Mouse (Mus musculus) gastrocnemius, postnatal 4 days (tissue): Measurements from ENCODE around the gene Krt75. TPM values are rescaled to one million over a fixed set of nuclear protein-coding genes. Genes with fewer than 3 reads are reported as not detected.

Experiments used
- DNase-seq, 2 experiments: peaks; one replicate each; pipeline ENCODE4 v3.0.0; 2021 to 2022; ENCODE audit warnings: low spot score in 2 of 2, mixed read lengths in 2 of 2
- long read RNA-seq, 2 experiments: library from polyadenylated mRNA; stranded (forward); transcript quantifications; one replicate each; pipeline ENCODE4 v2.0.0; 2021
- total RNA-seq, 2 experiments: library from RNA; stranded (reverse); gene quantifications; 2 replicates each; pipeline ENCODE4 v1.2.3; 2021

Gene Krt75
- under 1 TPM in 1 of 2 experiments, not detected in 1; 0.08 TPM for total RNA-seq
- long read RNA-seq, experiment 1, partial matches to known transcripts, result 0 of 3 reads
- long read RNA-seq, experiment 1, other reads (novel, unspliced or antisense), result 0 of 3 reads
- long read RNA-seq, experiment 2, result 0 reads

- no peak for DNase-seq
Observed at GRCm38 (mm10) chr15:101573796-101574345, at the start of gene Krt75. TSS of gene Krt75 (minus strand) at chr15:101573904.

- DNase-seq, result no peak
Observed at GRCm38 (mm10) chr15:101599123-101599522, 25.4 kb upstream of the Krt75 start.

GRCm38 (mm10) chr15:101588216-101588615, 14.5 kb upstream of the Krt75 start:
- DNase-seq, result no peak

GRCm38 (mm10) chr15:101584456-101584855, 10.8 kb upstream of the Krt75 start:
- DNase-seq, result no peak

GRCm38 (mm10) chr15:101583211-101583965, 9.7 kb upstream of the Krt75 start:
- no peak for DNase-seq

- DNase-seq, result no peak
Observed at GRCm38 (mm10) chr15:101581701-101582100, 8.0 kb upstream of the Krt75 start.

- DNase-seq, result no peak
Observed at GRCm38 (mm10) chr15:101575506-101575905, 1.8 kb upstream of the Krt75 start.

GRCm38 (mm10) chr15:101567780-101568179, 5.9 kb downstream of the Krt75 start:
- DNase-seq, result no peak

GRCm38 (mm10) chr15:101562850-101563249, 10.9 kb downstream of the Krt75 start, which contains the start of gene Krt90:
TSS of gene Krt90 (minus strand) at chr15:101562950.
- DNase-seq, result no peak

GRCm38 (mm10) chr15:101558034-101558646, 15.6 kb downstream of the Krt75 start:
- DNase-seq, result no peak

- DNase-seq, result peak in 1 of 2 experiments; percentile 56
Observed at GRCm38 (mm10) chr15:101553169-101553568, 20.5 kb downstream of the Krt75 start.

GRCm38 (mm10) chr15:101552188-101552587, 21.5 kb downstream of the Krt75 start:
- no peak for DNase-seq

- no peak for DNase-seq
Observed at GRCm38 (mm10) chr15:101550567-101550966, 23.1 kb downstream of the Krt75 start, which contains the start of gene Krt82. TSS of gene Krt82 (minus strand) at chr15:101550667.

GRCm38 (mm10) chr15:101544478-101544877, 29.2 kb downstream of the Krt75 start:
- no peak for DNase-seq

- DNase-seq, result no peak
Observed at GRCm38 (mm10) chr15:101542543-101542942, 31.2 kb downstream of the Krt75 start.

- no peak for DNase-seq
Observed at GRCm38 (mm10) chr15:101538580-101538900, 35.2 kb downstream of the Krt75 start.

GRCm38 (mm10) chr15:101537864-101538579, 35.7 kb downstream of the Krt75 start:
- DNase-seq, result no peak

GRCm38 (mm10) chr15:101536054-101536850, 37.5 kb downstream of the Krt75 start:
- DNase-seq, result no peak

GRCm38 (mm10) chr15:101532720-101533119, 41.0 kb downstream of the Krt75 start, which contains the start of gene Krt84:
TSS of gene Krt84 (minus strand) at chr15:101532820.
- DNase-seq, result no peak

GRCm38 (mm10) chr15:101522556-101523232, 51.0 kb downstream of the Krt75 start:
- DNase-seq, result no peak
